Mouse (Mus musculus): ENCODE measurements around the gene Rc3h1. TPM values are rescaled to one million over a fixed set of nuclear protein-coding genes. Genes with fewer than 3 reads are reported as not detected.
A peak's percentile ranks its signal among the peaks of the same experiment; 100 is the strongest.
"Not testable (repeated sequence)": the region's sequence is repeated elsewhere in the genome, so short reads cannot be mapped to it uniquely, and the experiment has no call there.

The Rc3h1 gene
- 10 to 100 TPM; 33.1 to 36.9 TPM for total RNA-seq (2021)
- long read RNA-seq, experiment 1, full-length matches to known transcripts, result 2 of 9 reads
- long read RNA-seq, experiment 1, partial matches to known transcripts, result 0 of 9 reads
- long read RNA-seq, experiment 1, other reads (novel, unspliced or antisense), result 7 of 9 reads
- long read RNA-seq, experiment 2, partial matches to known transcripts, result 0 of 4 reads
- long read RNA-seq, experiment 2, other reads (novel, unspliced or antisense), result 4 of 4 reads

- DNase-seq (ENCODE audit: low spot score in 2 of 2), result peak; percentile 96 to 98
Observed at GRCm38 (mm10) chr1:160906057-160906557, at the start of gene Rc3h1. TSS of gene Rc3h1 (plus strand) at chr1:160906418.

- no peak for DNase-seq (ENCODE audit: low spot score in 2 of 2)
Observed at GRCm38 (mm10) chr1:160858132-160858531, 48.1 kb upstream of the Rc3h1 start.

- not testable (repeated sequence) for DNase-seq (ENCODE audit: low spot score in 2 of 2)
Observed at GRCm38 (mm10) chr1:160859874-160860273, 46.3 kb upstream of the Rc3h1 start.

GRCm38 (mm10) chr1:160861142-160861541 is 45.1 kb upstream of the Rc3h1 start:
- no peak for DNase-seq (ENCODE audit: low spot score in 2 of 2)

GRCm38 (mm10) chr1:160861632-160862031 is 44.6 kb upstream of the Rc3h1 start:
- DNase-seq (ENCODE audit: low spot score in 2 of 2), result no peak

GRCm38 (mm10) chr1:160863027-160863426 is 43.2 kb upstream of the Rc3h1 start:
- DNase-seq (ENCODE audit: low spot score in 2 of 2), result no peak

GRCm38 (mm10) chr1:160874757-160875156 is 31.5 kb upstream of the Rc3h1 start:
- no peak for DNase-seq (ENCODE audit: low spot score in 2 of 2)

GRCm38 (mm10) chr1:160876968-160877367 is 29.2 kb upstream of the Rc3h1 start:
- DNase-seq (ENCODE audit: low spot score in 2 of 2), result no peak

GRCm38 (mm10) chr1:160878485-160878884 is 27.7 kb upstream of the Rc3h1 start:
- no peak for DNase-seq (ENCODE audit: low spot score in 2 of 2)

GRCm38 (mm10) chr1:160881378-160881777 is 24.8 kb upstream of the Rc3h1 start:
- not testable (repeated sequence) for DNase-seq (ENCODE audit: low spot score in 2 of 2)

GRCm38 (mm10) chr1:160881968-160882367 is 24.2 kb upstream of the Rc3h1 start:
- DNase-seq (ENCODE audit: low spot score in 2 of 2), result no peak

GRCm38 (mm10) chr1:160884273-160884672 is 21.9 kb upstream of the Rc3h1 start:
- DNase-seq (ENCODE audit: low spot score in 2 of 2), result no peak

GRCm38 (mm10) chr1:160884993-160885392 is 21.2 kb upstream of the Rc3h1 start:
- DNase-seq (ENCODE audit: low spot score in 2 of 2), result no peak

GRCm38 (mm10) chr1:160899701-160900100 is 6.5 kb upstream of the Rc3h1 start:
- no peak for DNase-seq (ENCODE audit: low spot score in 2 of 2)

GRCm38 (mm10) chr1:160904047-160904446 is 2.2 kb upstream of the Rc3h1 start:
- DNase-seq (ENCODE audit: low spot score in 2 of 2), result no peak

GRCm38 (mm10) chr1:160906558-160907481 is 602 bp downstream of the Rc3h1 start:
- DNase-seq (ENCODE audit: low spot score in 2 of 2), result peak; percentile 48 to 59

- no peak for DNase-seq (ENCODE audit: low spot score in 2 of 2)
Observed at GRCm38 (mm10) chr1:160910176-160910575, 4.0 kb downstream of the Rc3h1 start.

GRCm38 (mm10) chr1:160910812-160911211 is 4.6 kb downstream of the Rc3h1 start:
- no peak for DNase-seq (ENCODE audit: low spot score in 2 of 2)

GRCm38 (mm10) chr1:160919383-160919782 is 13.2 kb downstream of the Rc3h1 start:
- DNase-seq (ENCODE audit: low spot score in 2 of 2), result no peak

- no peak for DNase-seq (ENCODE audit: low spot score in 2 of 2)
Observed at GRCm38 (mm10) chr1:160921938-160922337, 15.7 kb downstream of the Rc3h1 start.

GRCm38 (mm10) chr1:160931320-160931719 is 25.1 kb downstream of the Rc3h1 start:
- DNase-seq (ENCODE audit: low spot score in 2 of 2), result no peak

GRCm38 (mm10) chr1:160933896-160934482 is 27.8 kb downstream of the Rc3h1 start:
- DNase-seq (ENCODE audit: low spot score in 2 of 2), result no peak
